Mouse (Mus musculus) skeletal muscle tissue, postnatal 0 days (tissue): ENCODE results near the gene Cntf. TPM values are rescaled to one million over a fixed set of nuclear protein-coding genes. Genes with fewer than 3 reads are reported as not detected.

ENCODE experiments used
- polyA plus RNA-seq: library from polyadenylated mRNA; unstranded; fragments of >200 nt; fragmentation: Nextera tagmentation; extraction: Ambion mirVana; gene quantifications from 2 replicates; pipeline ENCODE4 v1.2.1, GENCODE M21; 2015

Gene Cntf
- 0.16 and 0.63 TPM in 2 replicates for polyA plus RNA-seq

DNA sequence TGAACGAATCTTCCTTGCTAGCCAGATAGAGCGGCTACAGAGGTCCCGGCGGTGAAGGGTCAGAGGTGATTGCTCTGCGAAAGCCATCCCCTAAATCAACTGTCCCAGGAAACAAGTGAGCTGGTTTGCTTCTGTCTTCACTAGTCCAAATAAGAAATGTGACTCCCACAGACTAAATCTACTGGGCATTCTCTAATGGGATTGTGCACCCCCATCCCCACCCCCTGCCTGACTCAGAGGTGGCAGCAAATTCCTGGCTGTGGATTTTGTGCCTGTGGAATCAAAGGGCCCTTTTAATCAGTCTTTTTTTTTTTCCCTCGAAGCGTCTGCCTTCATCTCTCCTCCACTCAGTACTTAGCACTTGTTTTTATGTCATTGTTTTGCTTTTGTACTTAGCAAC is at the start of gene Cntf:
TSS of gene Cntf (minus strand) at position 325 of the 400 bp plus-strand sequence.

DNA sequence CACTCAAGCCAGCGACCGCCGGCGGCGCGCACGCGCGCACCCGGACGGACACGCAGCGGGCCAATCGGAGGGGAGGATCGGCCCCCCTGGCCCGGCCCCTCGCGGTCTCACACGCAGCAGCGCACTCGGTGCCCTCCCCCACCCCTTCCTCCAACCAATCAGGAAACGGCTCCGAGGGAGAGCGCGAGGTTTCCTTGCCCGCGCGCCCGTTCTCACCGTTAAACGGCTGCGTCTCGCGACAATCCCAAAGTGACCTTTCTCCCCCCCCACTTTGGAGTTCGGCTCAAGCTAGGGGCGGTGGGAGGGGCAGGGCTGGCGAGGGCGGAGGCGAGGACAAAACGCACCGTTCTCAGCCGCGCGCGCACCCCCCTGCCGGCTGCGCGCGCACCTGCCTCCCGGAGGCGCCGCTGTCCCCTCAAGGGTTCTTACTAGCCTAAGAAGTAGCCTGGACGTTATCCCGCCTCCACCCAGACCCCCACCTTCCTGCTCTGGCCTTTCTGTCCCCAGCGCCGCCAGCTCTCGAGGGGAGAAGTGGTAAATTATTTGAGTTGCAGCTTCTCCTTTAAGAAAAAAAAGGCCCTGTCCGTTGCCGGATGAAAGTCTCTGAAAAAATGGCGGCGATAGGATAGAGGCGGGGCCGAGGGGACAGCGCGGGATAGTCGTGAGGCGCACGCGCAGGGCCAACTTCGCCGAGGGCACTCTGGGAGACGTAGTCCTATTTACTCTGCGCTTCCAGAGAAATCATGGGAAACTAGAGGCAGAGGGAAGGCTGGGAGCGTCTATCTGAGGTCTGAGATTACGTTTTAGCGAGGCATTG is 30.3 kb upstream of the Cntf start, which contains the start of the genes Zfp91 and Lpxn:
TSS of gene Zfp91 (minus strand) at position 616 of the 817 bp plus-strand sequence.
TSS of gene Lpxn (plus strand) at position 683 of the 817 bp plus-strand sequence.

Other genes with a start within 250 kb of the Cntf start
- 8.1 and 10.7 TPM in 2 replicates for gene Fam111a, start 219.9 kb downstream of the Cntf start, polyA plus RNA-seq
- 0.37 TPM in 1 of 2 replicates, not detected in the other for gene Gm4952, start 165.7 kb downstream of the Cntf start, polyA plus RNA-seq
- gene Glyat, start 132.3 kb downstream of the Cntf start, polyA plus RNA-seq: not detected in 2 replicates
- gene Olfr1442, start 95.2 kb downstream of the Cntf start, polyA plus RNA-seq: not detected in 2 replicates
- gene Olfr1443, start 87.5 kb downstream of the Cntf start, polyA plus RNA-seq: not detected in 2 replicates
- not detected in 2 replicates for gene Keg1, start 69.8 kb downstream of the Cntf start, polyA plus RNA-seq
- 10.3 and 11.7 TPM in 2 replicates for gene Zfp91, start 30.5 kb upstream of the Cntf start, polyA plus RNA-seq
- 3.0 and 3.6 TPM in 2 replicates for gene Lpxn, start 30.6 kb upstream of the Cntf start, polyA plus RNA-seq
- not detected in 2 replicates for gene Gm5244, start 81.0 kb upstream of the Cntf start, polyA plus RNA-seq
- not detected in 2 replicates for gene Olfr1444, start 91.7 kb upstream of the Cntf start, polyA plus RNA-seq
- not detected in 2 replicates for gene Olfr1445, start 118.2 kb upstream of the Cntf start, polyA plus RNA-seq
- gene Olfr1446, start 127.9 kb upstream of the Cntf start, polyA plus RNA-seq: not detected in 2 replicates
- not detected in 2 replicates for gene Olfr1447, start 138.1 kb upstream of the Cntf start, polyA plus RNA-seq
- not detected in 2 replicates for gene Olfr1448, start 158.8 kb upstream of the Cntf start, polyA plus RNA-seq
- gene Olfr1449, start 165.2 kb upstream of the Cntf start, polyA plus RNA-seq: not detected in 2 replicates
- gene Olfr1450, start 184.6 kb upstream of the Cntf start, polyA plus RNA-seq: not detected in 2 replicates
- gene Olfr1451, start 229.4 kb upstream of the Cntf start, polyA plus RNA-seq: not detected in 2 replicates